Mouse (Mus musculus) heart, postnatal 0 days (tissue): ENCODE results near the gene Gnb1. TPM values are rescaled to one million over a fixed set of nuclear protein-coding genes. Genes with fewer than 3 reads are reported as not detected.

ENCODE experiments used
- ATAC-seq: fragments of 200-750 bp; cut with Nextera tagmentation; 2 replicates; pipeline ENCODE4 v1.8.0; 2017; ENCODE audit warnings: low read depth, moderate number of reproducible peaks, moderate library complexity; ENCODE audit not compliant: insufficient read depth
- DNase-seq: peaks from one replicate; pipeline ENCODE4 v3.0.0-alpha.2; 2016; ENCODE audit warnings: low spot score
- H3K27ac ChIP-seq: fragments of 300-500 bp; sonication (generic); 2 replicates; pipeline ENCODE4 v1.5.1; 2014; ENCODE audit warnings: low read depth, mild to moderate bottlenecking
- H3K27me3 ChIP-seq: fragments of 300-500 bp; sonication (generic); 2 replicates; pipeline ENCODE4 v1.6.1; 2014; ENCODE audit warnings: low read length, mixed read lengths; ENCODE audit not compliant: control insufficient read depth, insufficient read depth
- H3K36me3 ChIP-seq: fragments of 300-500 bp; sonication (generic); replicated peaks from 2 replicates; pipeline ENCODE4 v1.6.1; 2014; ENCODE audit warnings: low read length, mixed read lengths; ENCODE audit not compliant: control insufficient read depth, insufficient read depth
- H3K4me1 ChIP-seq: fragments of 300-500 bp; sonication (generic); 2 replicates; pipeline ENCODE4 v1.6.1; 2014; ENCODE audit warnings: antibody characterized with exemption; ENCODE audit not compliant: control insufficient read depth, insufficient read depth
- H3K4me2 ChIP-seq: fragments of 300-500 bp; sonication (generic); 2 replicates; pipeline ENCODE4 v1.6.1; 2014; ENCODE audit warnings: low read depth, mild to moderate bottlenecking, low read length, moderate library complexity
- H3K4me3 ChIP-seq: fragments of 300-500 bp; sonication (generic); 2 replicates; pipeline ENCODE4 v1.5.1; 2014; ENCODE audit warnings: low read depth, low read length
- H3K9ac ChIP-seq: fragments of 300-500 bp; sonication (generic); replicated peaks from 2 replicates; pipeline ENCODE4 v1.6.1; 2014; ENCODE audit warnings: low read depth, low read length, mixed read lengths
- H3K9me3 ChIP-seq: fragments of 300-500 bp; sonication (generic); replicated peaks from 2 replicates; pipeline ENCODE4 v1.6.1; 2016; ENCODE audit warnings: low read length; ENCODE audit not compliant: control insufficient read depth
- CTCF ChIP-seq: IDR thresholded peaks from 2 replicates; pipeline ENCODE4 v1.5.1; 2016; ENCODE audit warnings: antibody characterized with exemption, control low read depth, low read depth
- EP300 ChIP-seq: IDR thresholded peaks from 2 replicates; pipeline ENCODE4 v1.6.1; 2016; ENCODE audit warnings: antibody characterized with exemption, low read depth
- WGBS: fragments of 180-500 bp; shearing (Covaris S2); extraction: QIAGEN DNeasy Blood & Tissue Kit; methylation state at CpG from one replicate; pipeline ENCODE4 v1.1.7; 2014; 5-methylcytosine and 5-hydroxymethylcytosine counted together
- polyA plus RNA-seq: library from polyadenylated mRNA; unstranded; fragments of >200 nt; fragmentation: Nextera tagmentation; extraction: Ambion mirVana; gene quantifications from 2 replicates; pipeline ENCODE4 v1.2.1, GENCODE M21; 2015
- total RNA-seq: library from RNA; depleted of rRNA; stranded (reverse); fragments of >200 nt; gene quantifications from 2 replicates; pipeline ENCODE4 v1.2.3, GENCODE M21; 2014; ENCODE audit warnings: low replicate concordance; rRNA removed

The Gnb1 gene
- total and polyA plus RNA-seq, 2 experiments from 2014 or later = 158 to 255 TPM

DNA sequence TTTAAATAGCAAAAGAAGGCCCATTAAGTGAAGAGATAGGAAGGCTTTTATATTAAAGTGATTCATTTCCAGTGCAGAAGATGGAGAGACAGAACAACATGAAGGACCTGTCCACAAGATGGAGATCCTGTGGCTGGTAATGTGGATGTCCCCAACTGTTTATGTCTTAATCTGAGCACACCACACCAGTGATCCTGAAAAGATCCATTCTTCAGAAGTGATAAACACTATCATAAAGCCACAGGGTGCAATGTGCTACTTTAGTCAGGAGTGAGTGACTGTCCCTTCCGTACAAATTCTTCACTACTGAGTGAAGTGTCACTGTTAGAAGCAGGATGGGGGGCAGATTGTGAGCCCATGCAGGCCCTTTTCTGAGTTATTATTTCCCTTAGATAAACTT, 111.6 kb downstream of the Gnb1 start:
- DNase-seq (no peak), ATAC-seq (no peak)
- no peaks in the 10 kb centered on the region for H3K27me3 ChIP-seq
- no peak overlapping the region for H3K27ac ChIP-seq
- no peaks in the 10 kb centered on the region for H3K9me3 ChIP-seq
- no peak overlapping the region; the same call in 1 of the 2 replicates for H3K9ac ChIP-seq
- no peak for TF ChIP-seq CTCF
- no peak for TF ChIP-seq EP300
- H3K4me3 ChIP-seq = no peak overlapping the region
- H3K36me3 ChIP-seq = peaks cover 10% of the 10 kb centered on the region; the same call in 1 of the 2 replicates
- peak overlapping the region; percentile 99; the same call in 1 of the 2 replicates for H3K4me2 ChIP-seq
- 84% methylated on average over 1 of the region's 1 CpGs for WGBS
- H3K4me1 ChIP-seq = no peaks in the 10 kb centered on the region

DNA sequence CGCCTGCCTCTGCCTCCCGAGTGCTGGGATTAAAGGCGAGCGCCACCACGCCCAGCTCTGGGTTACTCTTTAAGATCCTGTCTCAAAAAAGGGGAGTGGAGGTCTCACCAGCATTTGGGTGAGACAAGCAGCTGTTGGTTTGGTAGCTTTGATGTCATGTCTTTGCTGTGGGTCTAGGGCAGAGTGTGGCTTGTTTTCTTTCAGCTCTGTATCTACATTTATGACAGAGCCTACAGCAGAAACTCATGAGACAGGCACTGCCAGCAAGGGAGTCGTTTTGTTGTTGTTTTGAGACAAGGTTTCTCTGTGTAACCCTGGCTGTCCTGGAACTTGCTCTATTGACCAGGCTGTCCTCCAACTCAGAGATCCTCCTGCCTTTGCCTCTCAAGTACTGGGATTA, 112.6 kb downstream of the Gnb1 start:
- Histone ChIP-seq H3K27me3 (no peaks in the 10 kb centered on the region), H3K9me3 (no peaks in the 10 kb centered on the region), H3K4me2 (no peak overlapping the region), H3K9ac (no peak overlapping the region), H3K27ac (no peak overlapping the region), H3K4me3 (no peak overlapping the region), H3K4me1 (no peaks in the 10 kb centered on the region), H3K36me3 (peaks cover 10% of the 10 kb centered on the region; the same call in 1 of the 2 replicates)
- WGBS = 93% methylated on average over 5 of the region's 6 CpGs
- TF ChIP-seq CTCF (no peak), EP300 (no peak)
- DNase-seq (no peak), ATAC-seq (no peak)

GRCm38 (mm10) chr4:155605132-155605531, 114.0 kb downstream of the Gnb1 start:
- DNase-seq = no peak
- ATAC-seq = no peak
- H3K27me3 ChIP-seq = no peaks in the 10 kb centered on the region

DNA sequence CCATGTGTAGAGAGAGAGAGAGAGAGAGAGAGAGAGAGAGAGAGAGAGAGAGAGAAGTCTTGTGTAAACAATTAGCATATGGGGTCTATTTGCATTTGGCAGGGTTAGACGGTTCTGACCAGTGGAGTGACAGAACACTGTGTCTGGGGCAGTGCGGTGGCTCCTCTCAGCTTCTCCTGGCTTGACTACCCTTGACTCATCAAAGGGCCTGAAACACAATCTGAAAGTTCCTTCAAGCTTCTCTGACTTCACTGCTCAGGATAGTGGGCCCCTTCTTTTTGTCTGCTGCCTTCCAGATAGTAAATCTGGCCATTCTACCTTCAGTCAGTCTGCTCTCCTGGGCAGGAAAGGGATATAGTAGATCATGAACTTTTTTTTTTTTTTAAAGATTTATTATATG, 115.7 kb downstream of the Gnb1 start:
- no peak overlapping the region for H3K27ac ChIP-seq
- 83% methylated on average over 2 of the region's 2 CpGs for WGBS
- DNase-seq (no peak), ATAC-seq (no peak)
- no peaks in the 10 kb centered on the region for H3K9me3 ChIP-seq
- H3K4me1 ChIP-seq = no peaks in the 10 kb centered on the region
- TF ChIP-seq CTCF (no peak), EP300 (no peak)
- no peak overlapping the region for H3K9ac ChIP-seq
- no peak overlapping the region for H3K4me2 ChIP-seq
- H3K27me3 ChIP-seq = no peaks in the 10 kb centered on the region
- H3K4me3 ChIP-seq = no peak overlapping the region
- H3K36me3 ChIP-seq = peaks cover 30% of the 10 kb centered on the region

More at GRCm38 (mm10) chr4:155605132-155605531, 114.0 kb downstream of the Gnb1 start:
- H3K4me2 ChIP-seq = no peak overlapping the region
- no peak overlapping the region for H3K4me3 ChIP-seq
- no peaks in the 10 kb centered on the region for H3K9me3 ChIP-seq
- TF ChIP-seq EP300 = no peak
- no peak for TF ChIP-seq CTCF
- H3K36me3 ChIP-seq = peaks cover 15% of the 10 kb centered on the region
- no peak overlapping the region for H3K9ac ChIP-seq
- WGBS = 89% methylated on average over 4 of the region's 4 CpGs
- H3K4me1 ChIP-seq = no peaks in the 10 kb centered on the region
- no peak overlapping the region for H3K27ac ChIP-seq

Other genes starting within 250 kb of the Gnb1 start
- 45.8 and 69.2 TPM in 2 replicates for gene Faap20, start 241.6 kb upstream of the Gnb1 start, total RNA-seq
- gene Faap20, start 241.6 kb upstream of the Gnb1 start, polyA plus RNA-seq = 48.1 and 51.0 TPM in 2 replicates
- 4.6 and 4.8 TPM in 2 replicates for gene Prkcz, start 130.0 kb upstream of the Gnb1 start, total RNA-seq
- 2.7 and 3.6 TPM in 2 replicates for gene Prkcz, start 130.0 kb upstream of the Gnb1 start, polyA plus RNA-seq
- 0.15 TPM in 1 of 2 replicates, not detected in the other for gene Gabrd, start 93.2 kb upstream of the Gnb1 start, total RNA-seq
- not detected in 2 replicates for gene Gabrd, start 93.2 kb upstream of the Gnb1 start, polyA plus RNA-seq
- 1.1 TPM in 2 replicates for gene Cfap74, start 82.2 kb upstream of the Gnb1 start, total RNA-seq
- gene Cfap74, start 82.2 kb upstream of the Gnb1 start, polyA plus RNA-seq = 0.29 and 0.36 TPM in 2 replicates
- not detected in 2 replicates for gene Tmem52, start 22.2 kb upstream of the Gnb1 start, total RNA-seq
- gene Tmem52, start 22.2 kb upstream of the Gnb1 start, polyA plus RNA-seq = 0.12 TPM in 1 of 2 replicates, not detected in the other
- 48.0 and 52.7 TPM in 2 replicates for gene Nadk, start 71.0 kb downstream of the Gnb1 start, total RNA-seq
- 36.0 and 37.4 TPM in 2 replicates for gene Nadk, start 71.0 kb downstream of the Gnb1 start, polyA plus RNA-seq
- 11.8 and 14.4 TPM in 2 replicates for gene Slc35e2, start 110.1 kb downstream of the Gnb1 start, total RNA-seq
- gene Slc35e2, start 110.1 kb downstream of the Gnb1 start, polyA plus RNA-seq = 3.6 and 4.4 TPM in 2 replicates
- 8.7 and 15.3 TPM in 2 replicates for gene Cdk11b, start 133.5 kb downstream of the Gnb1 start, total RNA-seq
- gene Cdk11b, start 133.5 kb downstream of the Gnb1 start, polyA plus RNA-seq = 36.8 TPM in 2 replicates
- not detected in 2 replicates for gene Gm10563, start 154.0 kb downstream of the Gnb1 start, total RNA-seq
- gene Gm10563, start 154.0 kb downstream of the Gnb1 start, polyA plus RNA-seq = not detected in 2 replicates
- 66.6 and 76.6 TPM in 2 replicates for gene Mmp23, start 162.0 kb downstream of the Gnb1 start, total RNA-seq
- gene Mmp23, start 162.0 kb downstream of the Gnb1 start, polyA plus RNA-seq = 49.8 and 49.9 TPM in 2 replicates
- 27.3 and 30.4 TPM in 2 replicates for gene Mib2, start 177.8 kb downstream of the Gnb1 start, total RNA-seq
- gene Mib2, start 177.8 kb downstream of the Gnb1 start, polyA plus RNA-seq = 9.9 and 12.1 TPM in 2 replicates
- 4.1 and 9.7 TPM in 2 replicates for gene Fndc10, start 203.0 kb downstream of the Gnb1 start, total RNA-seq
- gene Fndc10, start 203.0 kb downstream of the Gnb1 start, polyA plus RNA-seq = 1.8 and 2.1 TPM in 2 replicates
- 83.6 and 95.7 TPM in 2 replicates for gene Ssu72, start 213.4 kb downstream of the Gnb1 start, total RNA-seq
- gene Ssu72, start 213.4 kb downstream of the Gnb1 start, polyA plus RNA-seq = 106 TPM in 2 replicates
- gene Tmem240, start 243.4 kb downstream of the Gnb1 start, total RNA-seq = 0.57 and 1.7 TPM in 2 replicates
- gene Tmem240, start 243.4 kb downstream of the Gnb1 start, polyA plus RNA-seq = 0.41 and 0.48 TPM in 2 replicates